Mouse (Mus musculus): ENCODE measurements around the gene Clnk. TPM values are rescaled to one million over a fixed set of nuclear protein-coding genes. Genes with fewer than 3 reads are reported as not detected.

The Clnk gene
- polyA plus RNA-seq, 1 experiment, result 0.25 TPM

- Histone ChIP-seq H3K4me3 (ENCODE audit: low read depth, low read length) (no peak overlapping the region), H3K27ac (ENCODE audit: insufficient read depth, low read depth, low read length) (no peak overlapping the region), H3K27me3 (ENCODE audit: control insufficient read depth, insufficient read depth, low read length) (no peaks in the 10 kb centered on the region), H3K36me3 (ENCODE audit: control insufficient read depth, insufficient read depth, low read length) (no peaks in the 10 kb centered on the region), H3K4me1 (ENCODE audit: control insufficient read depth, insufficient read depth, insufficient read length, low read length) (no peaks in the 10 kb centered on the region)
- 70% methylated on average over 9 of the region's 9 CpGs for WGBS
- no peak for TF ChIP-seq CTCF (IDR thresholded peaks at IDR 0.05; ENCODE audit: extremely low read depth, insufficient read length, insufficient replicate concordance, low read depth, low read length)
- no peak for TF ChIP-seq POLR2A (IDR thresholded peaks at IDR 0.05; ENCODE audit: low read depth, low read length)
These were observed 63.1 kb downstream of the Clnk start for GRCm38 (mm10) chr5:38813391-38814109.

- TF ChIP-seq POLR2A (IDR thresholded peaks at IDR 0.05; ENCODE audit: low read depth, low read length) (no peak), CTCF (IDR thresholded peaks at IDR 0.05; ENCODE audit: extremely low read depth, insufficient read length, insufficient replicate concordance, low read depth, low read length) (no peak)
- Histone ChIP-seq H3K27ac (ENCODE audit: insufficient read depth, low read depth, low read length) (no peak overlapping the region), H3K4me1 (ENCODE audit: control insufficient read depth, insufficient read depth, insufficient read length, low read length) (no peaks in the 10 kb centered on the region), H3K4me3 (ENCODE audit: low read depth, low read length) (no peak overlapping the region), H3K27me3 (ENCODE audit: control insufficient read depth, insufficient read depth, low read length) (no peaks in the 10 kb centered on the region), H3K36me3 (ENCODE audit: control insufficient read depth, insufficient read depth, low read length) (no peaks in the 10 kb centered on the region)
- 58% methylated on average over 7 of the region's 7 CpGs for WGBS
These were observed 63.7 kb downstream of the Clnk start for GRCm38 (mm10) chr5:38812916-38813315.

- TF ChIP-seq POLR2A (IDR thresholded peaks at IDR 0.05; ENCODE audit: low read depth, low read length) (no peak), CTCF (IDR thresholded peaks at IDR 0.05; ENCODE audit: extremely low read depth, insufficient read length, insufficient replicate concordance, low read depth, low read length) (no peak)
- no peaks in the 10 kb centered on the region for H3K4me1 ChIP-seq (ENCODE audit: control insufficient read depth, insufficient read depth, insufficient read length, low read length)
- H3K36me3 ChIP-seq (ENCODE audit: control insufficient read depth, insufficient read depth, low read length), result no peaks in the 10 kb centered on the region
- H3K27me3 ChIP-seq (ENCODE audit: control insufficient read depth, insufficient read depth, low read length), result no peaks in the 10 kb centered on the region
- no peak overlapping the region for H3K27ac ChIP-seq (ENCODE audit: insufficient read depth, low read depth, low read length)
- H3K4me3 ChIP-seq (ENCODE audit: low read depth, low read length), result no peak overlapping the region
- WGBS, result 64% methylated on average over 7 of the region's 7 CpGs
These were observed 64.2 kb downstream of the Clnk start for GRCm38 (mm10) chr5:38812386-38812785.

DNA sequence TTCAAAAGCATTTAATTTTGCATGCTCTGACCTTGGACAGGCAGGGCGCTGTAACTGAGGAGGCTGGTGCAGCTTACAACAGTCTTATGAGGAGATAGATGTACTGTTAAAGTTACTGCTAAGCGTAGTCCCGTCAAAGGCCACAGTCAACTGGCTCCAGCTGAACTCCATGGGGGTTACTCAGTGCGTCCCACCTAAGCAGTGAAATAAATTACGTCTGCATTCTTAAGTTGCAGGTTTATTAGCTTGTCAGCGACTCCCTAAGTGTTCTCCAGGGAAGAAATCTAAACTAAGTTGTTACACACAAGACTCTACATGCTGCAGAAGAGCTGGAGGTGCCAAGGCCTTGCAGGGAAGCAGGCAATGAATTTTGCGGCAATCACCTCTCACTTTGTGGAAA, 77.7 kb downstream of the Clnk start:
- Histone ChIP-seq H3K4me1 (ENCODE audit: control insufficient read depth, insufficient read depth, insufficient read length, low read length) (no peaks in the 10 kb centered on the region), H3K27me3 (ENCODE audit: control insufficient read depth, insufficient read depth, low read length) (no peaks in the 10 kb centered on the region), H3K27ac (ENCODE audit: insufficient read depth, low read depth, low read length) (no peak overlapping the region), H3K36me3 (ENCODE audit: control insufficient read depth, insufficient read depth, low read length) (no peaks in the 10 kb centered on the region), H3K4me3 (ENCODE audit: low read depth, low read length) (no peak overlapping the region)
- TF ChIP-seq CTCF (IDR thresholded peaks at IDR 0.05; ENCODE audit: extremely low read depth, insufficient read length, insufficient replicate concordance, low read depth, low read length) (no peak), POLR2A (IDR thresholded peaks at IDR 0.05; ENCODE audit: low read depth, low read length) (no peak)
- 91% methylated on average over 7 of the region's 7 CpGs for WGBS

DNA sequence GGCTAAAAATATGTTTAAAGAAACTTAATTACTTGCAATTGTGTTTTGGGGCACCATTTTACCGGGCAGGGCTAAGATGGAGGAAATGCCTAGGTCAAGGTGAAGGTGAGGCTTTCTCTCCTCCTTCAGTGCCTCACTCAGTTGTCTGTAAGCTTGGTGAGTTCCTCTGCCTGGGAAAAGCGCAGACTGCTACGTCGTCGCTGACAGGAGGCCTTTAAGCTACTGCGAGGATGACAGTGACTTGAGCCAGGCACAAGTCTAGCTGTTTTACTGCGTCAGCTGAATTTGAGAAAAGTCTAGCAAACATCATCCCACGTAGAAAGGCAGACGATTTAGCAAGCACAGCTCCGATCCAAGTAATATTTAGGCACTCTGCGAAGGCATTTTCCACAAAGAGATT, 81.5 kb downstream of the Clnk start:
- WGBS, result 82% methylated on average over 11 of the region's 11 CpGs
- H3K36me3 ChIP-seq (ENCODE audit: control insufficient read depth, insufficient read depth, low read length), result no peaks in the 10 kb centered on the region
- no peaks in the 10 kb centered on the region for H3K27me3 ChIP-seq (ENCODE audit: control insufficient read depth, insufficient read depth, low read length)
- H3K4me3 ChIP-seq (ENCODE audit: low read depth, low read length), result no peak overlapping the region
- TF ChIP-seq POLR2A (IDR thresholded peaks at IDR 0.05; ENCODE audit: low read depth, low read length) (no peak), CTCF (IDR thresholded peaks at IDR 0.05; ENCODE audit: extremely low read depth, insufficient read length, insufficient replicate concordance, low read depth, low read length) (no peak)
- no peaks in the 10 kb centered on the region for H3K4me1 ChIP-seq (ENCODE audit: control insufficient read depth, insufficient read depth, insufficient read length, low read length)
- no peak overlapping the region for H3K27ac ChIP-seq (ENCODE audit: insufficient read depth, low read depth, low read length)

GRCm38 (mm10) chr5:38791116-38791515, 85.5 kb downstream of the Clnk start:
- no peaks in the 10 kb centered on the region for H3K4me1 ChIP-seq (ENCODE audit: control insufficient read depth, insufficient read depth, insufficient read length, low read length)
- no peak overlapping the region for H3K4me3 ChIP-seq (ENCODE audit: low read depth, low read length)
- WGBS, result 85% methylated on average over 2 of the region's 2 CpGs
- TF ChIP-seq POLR2A (IDR thresholded peaks at IDR 0.05; ENCODE audit: low read depth, low read length) (no peak), CTCF (IDR thresholded peaks at IDR 0.05; ENCODE audit: extremely low read depth, insufficient read length, insufficient replicate concordance, low read depth, low read length) (no peak)
- no peaks in the 10 kb centered on the region for H3K36me3 ChIP-seq (ENCODE audit: control insufficient read depth, insufficient read depth, low read length)
- no peaks in the 10 kb centered on the region for H3K27me3 ChIP-seq (ENCODE audit: control insufficient read depth, insufficient read depth, low read length)
- no peak overlapping the region for H3K27ac ChIP-seq (ENCODE audit: insufficient read depth, low read depth, low read length)

GRCm38 (mm10) chr5:38788820-38789219, 87.8 kb downstream of the Clnk start:
- WGBS, result 83% methylated on average over 5 of the region's 5 CpGs
- Histone ChIP-seq H3K4me1 (ENCODE audit: control insufficient read depth, insufficient read depth, insufficient read length, low read length) (no peaks in the 10 kb centered on the region), H3K27ac (ENCODE audit: insufficient read depth, low read depth, low read length) (no peak overlapping the region), H3K27me3 (ENCODE audit: control insufficient read depth, insufficient read depth, low read length) (no peaks in the 10 kb centered on the region), H3K4me3 (ENCODE audit: low read depth, low read length) (no peak overlapping the region), H3K36me3 (ENCODE audit: control insufficient read depth, insufficient read depth, low read length) (no peaks in the 10 kb centered on the region)
- TF ChIP-seq CTCF (IDR thresholded peaks at IDR 0.05; ENCODE audit: extremely low read depth, insufficient read length, insufficient replicate concordance, low read depth, low read length), result no peak
- TF ChIP-seq POLR2A (IDR thresholded peaks at IDR 0.05; ENCODE audit: low read depth, low read length), result no peak

Data from small intestine, adult 2 months (tissue).